Mouse (Mus musculus): Measurements from ENCODE around the gene Uvssa. TPM values are rescaled to one million over a fixed set of nuclear protein-coding genes. Genes with fewer than 3 reads are reported as not detected.
"Not testable (repeated sequence)": the region's sequence is repeated elsewhere in the genome, so short reads cannot be mapped to it uniquely, and the experiment has no call there.

Uvssa gene
- 7.7 and 8.0 TPM in 2 replicates for polyA plus RNA-seq (2011; ENCODE audit: insufficient read depth, insufficient read length, low replicate concordance, missing spikeins)

GRCm38 (mm10) chr5:33378302-33378854 is at the start of gene Uvssa:
TSS of gene Uvssa (plus strand) at chr5:33378549.
- peak within 1 kb of the TSS; percentile 96 for H3K27ac ChIP-seq (ENCODE audit: control insufficient read depth, insufficient read depth, low read depth, low read length, poor library complexity)
- H3K4me3 ChIP-seq (replicated peaks; ENCODE audit: control insufficient read depth, low read depth, low read length), result peak within 1 kb of the TSS; percentile 88
- peak; percentile 97 for TF ChIP-seq POLR2A (IDR thresholded peaks at IDR 0.05; ENCODE audit: borderline replicate concordance, control insufficient read depth, low read depth, low read length)
- peak; percentile 12; the same call in 1 of the 2 replicates for TF ChIP-seq CTCF (IDR thresholded peaks at IDR 0.05; ENCODE audit: control insufficient read depth, insufficient read depth, low read length)
- peaks cover 2% of the 10 kb centered on the region for H3K4me1 ChIP-seq (ENCODE audit: control insufficient read depth, insufficient read depth, low read length)
- under 1% methylated on average over 46 of the region's 46 CpGs for WGBS

DNA sequence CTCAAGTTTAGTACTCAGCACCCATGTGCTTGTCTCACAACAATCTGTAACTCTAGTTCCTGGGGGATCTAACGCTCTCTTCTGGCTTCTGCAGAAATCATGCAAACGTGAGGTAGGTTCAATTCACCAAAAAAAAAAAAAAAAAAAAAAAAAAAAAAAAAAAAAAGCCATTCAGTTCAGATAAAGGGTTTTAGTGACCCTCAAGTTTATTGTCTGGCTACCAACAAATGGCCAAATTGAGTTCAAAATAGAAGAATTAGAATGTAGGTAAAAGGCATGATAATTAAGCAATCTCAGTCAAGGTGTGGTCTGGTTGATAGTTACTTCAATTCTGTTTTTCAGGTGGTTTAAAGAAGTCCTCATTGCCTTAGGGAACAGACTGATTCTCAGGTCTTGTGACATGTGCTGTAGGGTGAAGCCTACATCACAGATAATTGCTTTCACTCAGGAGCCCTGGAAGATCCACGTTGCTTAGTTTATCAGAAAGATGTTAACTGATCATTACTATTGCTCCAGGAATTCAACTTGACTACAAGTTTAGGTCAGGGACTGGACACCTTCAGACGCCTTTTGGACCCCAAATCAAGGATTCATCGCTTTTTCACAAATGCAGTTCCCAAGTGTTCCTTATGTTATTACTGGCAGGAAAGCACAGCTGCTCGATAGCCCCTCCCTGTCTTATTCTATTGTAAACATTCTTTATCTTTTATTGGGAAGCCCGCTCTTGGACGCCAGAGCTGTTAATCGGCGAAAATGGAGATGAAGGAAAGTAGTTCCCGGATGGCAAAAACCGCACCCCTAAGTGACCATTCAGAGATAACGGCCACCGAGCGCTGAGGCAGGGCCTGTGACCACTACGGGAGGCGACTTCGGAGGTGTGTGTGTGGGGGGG is 43.7 kb upstream of the Uvssa start:
- TF ChIP-seq CTCF (IDR thresholded peaks at IDR 0.05; ENCODE audit: control insufficient read depth, insufficient read depth, low read length) (no peak), POLR2A (IDR thresholded peaks at IDR 0.05; ENCODE audit: borderline replicate concordance, control insufficient read depth, low read depth, low read length) (no peak)
- peak overlapping the region; percentile 85 for H3K4me3 ChIP-seq (replicated peaks; ENCODE audit: control insufficient read depth, low read depth, low read length)
- H3K4me1 ChIP-seq (ENCODE audit: control insufficient read depth, insufficient read depth, low read length), result peaks cover 2% of the 10 kb centered on the region
- H3K27ac ChIP-seq (ENCODE audit: control insufficient read depth, insufficient read depth, low read depth, low read length, poor library complexity), result peak overlapping the region; percentile 92
- 24% methylated on average over 18 of the region's 18 CpGs for WGBS

DNA sequence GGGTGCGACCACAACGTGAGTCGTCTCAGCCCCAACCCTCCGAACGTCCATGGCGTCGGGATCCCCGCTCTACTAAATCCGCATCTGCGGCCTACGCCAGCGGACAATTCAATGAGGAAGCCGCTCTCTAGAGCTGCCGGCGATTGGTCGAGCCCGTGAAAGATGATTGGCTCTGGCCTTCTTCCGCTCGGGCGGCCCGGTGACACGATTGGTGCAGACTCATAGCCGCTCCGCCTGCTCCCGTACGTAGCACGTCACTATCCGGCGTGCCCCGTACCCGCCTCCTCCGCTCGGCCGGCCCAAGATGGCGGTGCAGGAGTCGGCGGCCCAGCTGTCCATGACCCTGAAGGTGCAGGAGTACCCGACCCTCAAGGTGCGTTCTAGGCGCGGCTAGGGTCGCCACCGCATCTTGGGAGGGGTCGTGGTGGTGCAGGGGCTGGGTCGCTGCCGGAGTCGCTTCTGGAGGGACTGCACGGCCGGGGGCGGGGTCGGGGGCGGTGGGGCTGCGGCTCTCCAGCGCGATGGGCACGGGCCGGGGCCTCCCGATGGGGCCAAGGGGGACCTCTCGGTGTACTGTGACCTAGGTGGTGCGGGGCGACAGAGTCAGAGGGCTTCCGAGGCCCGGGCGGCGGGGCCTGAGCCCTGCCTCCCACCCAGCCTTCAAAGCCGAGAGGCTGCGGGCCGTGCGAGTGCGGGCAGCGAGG is 42.9 kb upstream of the Uvssa start, which contains the start of gene Maea:
Gene Maea, plus strand, starts transcription at position 237 of the 704 bp plus-strand sequence.
- H3K27ac ChIP-seq (ENCODE audit: control insufficient read depth, insufficient read depth, low read depth, low read length, poor library complexity), result peak within 1 kb of the TSS; percentile 92
- H3K4me3 ChIP-seq (replicated peaks; ENCODE audit: control insufficient read depth, low read depth, low read length), result peak within 1 kb of the TSS; percentile 99

GRCm38 (mm10) chr5:33335977-33336360 is 42.4 kb upstream of the Uvssa start:
- peak overlapping the region; percentile 99 for H3K4me3 ChIP-seq (replicated peaks; ENCODE audit: control insufficient read depth, low read depth, low read length)
- peak overlapping the region; percentile 75 for H3K27ac ChIP-seq (ENCODE audit: control insufficient read depth, insufficient read depth, low read depth, low read length, poor library complexity)
- peaks cover 2% of the 10 kb centered on the region for H3K4me1 ChIP-seq (ENCODE audit: control insufficient read depth, insufficient read depth, low read length)
- no peak for TF ChIP-seq CTCF (IDR thresholded peaks at IDR 0.05; ENCODE audit: control insufficient read depth, insufficient read depth, low read length)
- no peak for TF ChIP-seq POLR2A (IDR thresholded peaks at IDR 0.05; ENCODE audit: borderline replicate concordance, control insufficient read depth, low read depth, low read length)
- WGBS, result under 1% methylated on average over 31 of the region's 31 CpGs

More for the DNA sequence above, 42.9 kb upstream of the Uvssa start, which contains the start of gene Maea:
- peaks cover 2% of the 10 kb centered on the region for H3K4me1 ChIP-seq (ENCODE audit: control insufficient read depth, insufficient read depth, low read length)
- TF ChIP-seq CTCF (IDR thresholded peaks at IDR 0.05; ENCODE audit: control insufficient read depth, insufficient read depth, low read length) (no peak), POLR2A (IDR thresholded peaks at IDR 0.05; ENCODE audit: borderline replicate concordance, control insufficient read depth, low read depth, low read length) (peak; percentile 94)
- WGBS, result under 1% methylated on average over 71 of the region's 71 CpGs

DNA sequence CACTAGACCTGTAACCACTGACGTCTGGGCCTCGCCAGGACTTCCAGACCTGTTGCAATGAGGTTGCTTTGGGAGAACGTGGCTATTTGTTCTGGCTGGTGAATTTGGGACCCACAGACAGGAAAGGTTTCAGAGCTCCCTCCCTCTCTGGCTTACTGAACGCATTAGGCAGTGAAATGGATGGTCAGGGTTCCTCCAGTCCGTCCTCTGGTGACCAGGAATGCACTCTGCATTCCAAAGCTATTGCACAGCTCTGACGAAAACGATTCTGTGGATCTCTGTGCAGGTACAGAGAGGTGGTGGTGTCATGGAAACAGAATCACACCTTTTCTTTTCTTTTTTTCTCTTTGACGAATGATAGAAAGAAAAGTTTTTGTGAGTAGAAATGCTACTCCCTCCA is 41.1 kb upstream of the Uvssa start:
- no peak overlapping the region for H3K27ac ChIP-seq (ENCODE audit: control insufficient read depth, insufficient read depth, low read depth, low read length, poor library complexity)
- no peak overlapping the region for H3K4me3 ChIP-seq (replicated peaks; ENCODE audit: control insufficient read depth, low read depth, low read length)
- H3K4me1 ChIP-seq (ENCODE audit: control insufficient read depth, insufficient read depth, low read length), result peaks cover 2% of the 10 kb centered on the region
- TF ChIP-seq CTCF (IDR thresholded peaks at IDR 0.05; ENCODE audit: control insufficient read depth, insufficient read depth, low read length) (no peak), POLR2A (IDR thresholded peaks at IDR 0.05; ENCODE audit: borderline replicate concordance, control insufficient read depth, low read depth, low read length) (no peak)
- WGBS, result 67% methylated on average over 8 of the region's 8 CpGs

GRCm38 (mm10) chr5:33341165-33341564 is 37.2 kb upstream of the Uvssa start:
- Histone ChIP-seq H3K27ac (ENCODE audit: control insufficient read depth, insufficient read depth, low read depth, low read length, poor library complexity) (no peak overlapping the region), H3K4me3 (replicated peaks; ENCODE audit: control insufficient read depth, low read depth, low read length) (no peak overlapping the region), H3K4me1 (ENCODE audit: control insufficient read depth, insufficient read depth, low read length) (peaks cover 5% of the 10 kb centered on the region)
- no peak for TF ChIP-seq CTCF (IDR thresholded peaks at IDR 0.05; ENCODE audit: control insufficient read depth, insufficient read depth, low read length)
- no peak for TF ChIP-seq POLR2A (IDR thresholded peaks at IDR 0.05; ENCODE audit: borderline replicate concordance, control insufficient read depth, low read depth, low read length)
- 75% methylated on average over 6 of the region's 6 CpGs for WGBS

GRCm38 (mm10) chr5:33342248-33342647 is 36.1 kb upstream of the Uvssa start:
- H3K4me3 ChIP-seq (replicated peaks; ENCODE audit: control insufficient read depth, low read depth, low read length); H3K27ac ChIP-seq (ENCODE audit: control insufficient read depth, insufficient read depth, low read depth, low read length, poor library complexity); H3K4me1 ChIP-seq (ENCODE audit: control insufficient read depth, insufficient read depth, low read length): not testable (repeated sequence)
- WGBS, result 69% methylated on average over 3 of the region's 3 CpGs

DNA sequence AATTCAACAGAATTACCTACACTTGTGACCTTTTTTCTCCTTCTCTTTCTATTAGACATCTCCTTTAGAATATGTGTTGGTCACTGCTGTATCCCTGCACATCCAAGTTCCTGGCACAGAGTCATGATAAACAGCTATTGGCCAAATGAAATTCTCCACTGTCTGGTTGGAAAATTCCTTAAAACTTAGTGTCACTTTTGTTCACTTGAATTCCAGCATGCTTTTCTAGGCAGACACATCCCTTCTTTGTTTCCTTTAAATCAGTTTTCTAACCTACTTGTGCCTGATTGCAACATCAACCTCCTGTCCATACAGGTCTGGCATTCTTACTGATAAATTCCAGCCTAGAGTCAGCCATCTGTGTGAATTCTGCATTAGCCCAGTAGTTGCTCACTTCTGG is 35.5 kb upstream of the Uvssa start:
- peaks cover 3% of the 10 kb centered on the region; the same call in 1 of the 2 replicates for H3K4me1 ChIP-seq (ENCODE audit: control insufficient read depth, insufficient read depth, low read length)
- no peak for TF ChIP-seq POLR2A (IDR thresholded peaks at IDR 0.05; ENCODE audit: borderline replicate concordance, control insufficient read depth, low read depth, low read length)
- TF ChIP-seq CTCF (IDR thresholded peaks at IDR 0.05; ENCODE audit: control insufficient read depth, insufficient read depth, low read length), result no peak
- H3K27ac ChIP-seq (ENCODE audit: control insufficient read depth, insufficient read depth, low read depth, low read length, poor library complexity), result no peak overlapping the region
- no peak overlapping the region for H3K4me3 ChIP-seq (replicated peaks; ENCODE audit: control insufficient read depth, low read depth, low read length)

Data from bone marrow, adult 2 months (tissue).